Mouse (Mus musculus) lung, embryonic 16.5 days (tissue): ENCODE results near the gene Ykt6. TPM values are rescaled to one million over a fixed set of nuclear protein-coding genes. Genes with fewer than 3 reads are reported as not detected.
"Not testable (repeated sequence)": the region's sequence is repeated elsewhere in the genome, so short reads cannot be mapped to it uniquely, and the experiment has no call there.

Source experiments
- ATAC-seq: fragments of 200-750 bp; cut with Nextera tagmentation; 2 replicates; pipeline ENCODE4 v1.8.0; 2017; ENCODE audit warnings: low read depth, mild to moderate bottlenecking, moderate library complexity
- H3K27ac ChIP-seq: fragments of 300-500 bp; sonication (generic); 2 replicates; pipeline ENCODE4 v1.5.1; 2014; ENCODE audit warnings: mild to moderate bottlenecking, control low read depth, low read length
- H3K27me3 ChIP-seq: fragments of 300-500 bp; sonication (generic); 2 replicates; pipeline ENCODE4 v1.6.1; 2014; ENCODE audit warnings: low read depth, low read length, mixed read lengths; ENCODE audit not compliant: control insufficient read depth, insufficient read depth
- H3K36me3 ChIP-seq: fragments of 300-500 bp; sonication (generic); 2 replicates; pipeline ENCODE4 v1.6.1; 2014; ENCODE audit warnings: low read length; ENCODE audit not compliant: control insufficient read depth, insufficient read depth
- H3K4me1 ChIP-seq: fragments of 300-500 bp; sonication (generic); replicated peaks from 2 replicates; pipeline ENCODE4 v1.6.1; 2014; ENCODE audit warnings: low read length, mixed read lengths; ENCODE audit not compliant: control insufficient read depth, insufficient read depth
- H3K4me2 ChIP-seq: fragments of 300-500 bp; sonication (generic); 2 replicates; pipeline ENCODE4 v1.6.1; 2014; ENCODE audit warnings: low read depth, low read length, control low read depth
- H3K4me3 ChIP-seq: fragments of 300-500 bp; sonication (generic); 2 replicates; pipeline ENCODE4 v1.5.1; 2014; ENCODE audit warnings: mild to moderate bottlenecking, low read length, control low read depth
- H3K9ac ChIP-seq: fragments of 300-500 bp; sonication (generic); 2 replicates; pipeline ENCODE4 v1.6.1; 2014; ENCODE audit warnings: low read length, control low read depth
- H3K9me3 ChIP-seq: fragments of 300-500 bp; sonication (generic); 2 replicates; pipeline ENCODE4 v1.6.1; 2016; ENCODE audit warnings: low read length; ENCODE audit not compliant: control insufficient read depth
- whole genome bisulfite sequencing: fragments of 180-500 bp; shearing (Covaris S2); extraction: QIAGEN DNeasy Blood & Tissue Kit; methylation state at CpG from one replicate; pipeline ENCODE4 v1.1.7; 2014; 5-methylcytosine and 5-hydroxymethylcytosine counted together
- polyA plus RNA-seq: library from polyadenylated mRNA; unstranded; fragments of >200 nt; fragmentation: Nextera tagmentation; extraction: Ambion mirVana; gene quantifications from 2 replicates; pipeline ENCODE4 v1.2.1, GENCODE M21; 2015

Gene Ykt6
- polyA plus RNA-seq, 1 experiment from 2014 or later: 52.3 TPM

DNA sequence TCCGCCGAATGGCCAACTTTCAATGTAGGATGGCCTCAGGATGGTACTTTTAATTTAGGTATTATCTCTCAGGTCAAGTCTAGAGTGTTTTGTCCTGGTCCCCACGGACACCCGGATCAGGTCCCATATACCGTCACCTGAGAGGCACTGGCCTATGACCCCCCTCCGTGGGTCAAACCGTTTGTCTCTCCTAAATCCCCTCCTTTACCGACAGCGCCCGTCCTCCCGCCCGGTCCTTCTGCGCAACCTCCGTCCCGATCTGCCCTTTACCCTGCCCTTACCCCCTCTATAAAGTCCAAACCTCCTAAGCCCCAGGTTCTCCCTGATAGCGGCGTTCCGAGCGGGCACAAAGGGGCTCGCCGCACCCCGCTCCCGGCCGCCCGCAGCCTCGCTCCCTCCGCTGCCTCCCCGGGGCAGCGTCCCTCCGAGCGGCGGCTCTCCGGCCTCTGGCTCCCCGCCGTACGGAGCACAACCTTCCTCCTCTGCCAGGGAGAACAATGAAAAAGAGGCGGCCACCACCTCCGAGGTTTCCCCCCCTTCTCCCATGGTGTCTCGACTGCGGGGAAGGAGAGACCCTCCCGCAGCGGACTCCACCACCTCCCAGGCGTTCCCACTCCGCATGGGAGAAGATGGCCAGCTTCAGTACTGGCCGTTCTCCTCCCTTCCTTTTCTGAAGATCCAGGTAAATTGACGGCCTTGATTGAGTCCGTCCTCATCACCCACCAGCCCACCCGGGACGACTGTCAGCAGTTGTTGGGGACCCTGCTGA, 51.7 kb downstream of the Ykt6 start:
- not testable (repeated sequence) for H3K36me3 ChIP-seq, H3K27ac ChIP-seq, H3K4me1 ChIP-seq, H3K27me3 ChIP-seq, H3K9me3 ChIP-seq
- ATAC-seq: peak; percentile 63; the same call in 1 of the 2 replicates
- peak overlapping the region; percentile 50 for H3K4me3 ChIP-seq
- H3K4me2 ChIP-seq: peak overlapping the region; percentile 61
- WGBS: 7% methylated on average over 21 of the region's 49 CpGs
- peak overlapping the region; percentile 55; the same call in 1 of the 2 replicates for H3K9ac ChIP-seq

DNA sequence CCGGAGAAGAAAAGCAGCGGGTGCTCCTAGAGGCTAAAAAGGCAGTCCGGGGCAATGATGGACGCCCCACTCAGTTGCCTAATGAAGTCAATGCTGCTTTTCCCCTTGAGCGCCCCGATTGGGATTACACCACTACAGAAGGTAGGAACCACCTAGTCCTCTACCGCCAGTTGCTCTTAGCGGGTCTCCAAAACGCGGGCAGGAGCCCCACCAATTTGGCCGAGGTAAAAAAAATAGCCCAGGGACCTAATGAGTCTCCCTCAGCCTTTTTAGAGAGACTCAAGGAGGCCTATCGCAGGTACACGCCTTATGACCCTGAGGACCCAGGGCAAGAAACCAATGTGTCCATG, 52.3 kb downstream of the Ykt6 start:
- not testable (repeated sequence) for ATAC-seq, H3K27ac ChIP-seq
- H3K4me2 ChIP-seq: peak overlapping the region; percentile 51

GRCm38 (mm10) chr11:6010751-6011482, 55.4 kb downstream of the Ykt6 start:
- H3K9me3 ChIP-seq, H3K9ac ChIP-seq, H3K4me2 ChIP-seq, H3K4me3 ChIP-seq, H3K27ac ChIP-seq, H3K36me3 ChIP-seq, H3K4me1 ChIP-seq, H3K27me3 ChIP-seq: not testable (repeated sequence)
- 80% methylated on average over 1 of the region's 18 CpGs for WGBS
- peak; percentile 67 for ATAC-seq

More for the DNA sequence above, 52.3 kb downstream of the Ykt6 start:
- WGBS: 36% methylated on average over 10 of the region's 13 CpGs
- H3K4me3 ChIP-seq: peak overlapping the region; percentile 39
- 0 out of 2 replicates have a peak overlapping the region, but pooled peaks have one; percentile 28 for H3K9ac ChIP-seq
- H3K27me3 ChIP-seq, H3K4me1 ChIP-seq, H3K36me3 ChIP-seq, H3K9me3 ChIP-seq: not testable (repeated sequence)

- no peak overlapping the region for H3K27ac ChIP-seq
- H3K4me1 ChIP-seq: no peaks in the 10 kb centered on the region
- H3K36me3 ChIP-seq: no peaks in the 10 kb centered on the region
- no peak overlapping the region for H3K4me2 ChIP-seq
- WGBS: 87% methylated on average over 3 of the region's 3 CpGs
- H3K4me3 ChIP-seq: no peak overlapping the region
- H3K9me3 ChIP-seq: no peaks in the 10 kb centered on the region
- no peak for ATAC-seq
- no peak overlapping the region for H3K9ac ChIP-seq
- H3K27me3 ChIP-seq: no peaks in the 10 kb centered on the region; the same call in 1 of the 2 replicates
Measured at GRCm38 (mm10) chr11:6011879-6012278, 56.4 kb downstream of the Ykt6 start.

GRCm38 (mm10) chr11:6013359-6013758, 57.9 kb downstream of the Ykt6 start:
- WGBS: 46% methylated on average over 2 of the region's 2 CpGs
- Histone ChIP-seq H3K9ac (no peak overlapping the region), H3K36me3 (no peaks in the 10 kb centered on the region), H3K4me3 (no peak overlapping the region), H3K4me2 (no peak overlapping the region), H3K9me3 (no peaks in the 10 kb centered on the region), H3K27ac (no peak overlapping the region), H3K4me1 (no peaks in the 10 kb centered on the region), H3K27me3 (no peaks in the 10 kb centered on the region; the same call in 1 of the 2 replicates)
- no peak for ATAC-seq

GRCm38 (mm10) chr11:6015011-6015431, 59.5 kb downstream of the Ykt6 start:
- no peaks in the 10 kb centered on the region; the same call in 1 of the 2 replicates for H3K27me3 ChIP-seq
- H3K9ac ChIP-seq: no peak overlapping the region
- WGBS: 68% methylated on average over 6 of the region's 6 CpGs
- no peak for ATAC-seq
- H3K4me1 ChIP-seq: no peaks in the 10 kb centered on the region
- no peak overlapping the region for H3K27ac ChIP-seq
- no peak overlapping the region for H3K4me3 ChIP-seq
- no peaks in the 10 kb centered on the region for H3K9me3 ChIP-seq
- no peaks in the 10 kb centered on the region for H3K36me3 ChIP-seq
- no peak overlapping the region for H3K4me2 ChIP-seq

DNA sequence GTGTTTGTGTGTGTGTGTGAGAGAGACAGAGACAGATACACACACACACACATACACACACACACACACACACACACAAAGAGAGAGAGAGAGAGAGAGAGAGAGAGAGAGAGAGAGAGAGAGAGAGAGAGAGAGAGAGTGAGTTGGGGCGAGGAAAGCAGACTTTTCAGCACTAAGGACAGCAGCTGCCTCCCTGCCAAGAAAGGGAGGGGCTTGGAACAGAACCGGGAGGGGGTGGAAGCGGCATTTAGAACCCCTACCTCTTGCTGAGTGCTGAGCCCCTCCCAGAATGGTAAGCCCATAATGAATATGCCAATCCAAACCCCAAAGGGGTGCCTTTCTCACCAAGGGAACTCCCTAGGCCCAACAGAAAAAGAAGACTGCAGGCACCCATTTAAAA, 60.9 kb downstream of the Ykt6 start:
- Histone ChIP-seq H3K4me2 (no peak overlapping the region), H3K27ac (no peak overlapping the region), H3K36me3 (no peaks in the 10 kb centered on the region), H3K4me3 (no peak overlapping the region), H3K27me3 (no peaks in the 10 kb centered on the region; the same call in 1 of the 2 replicates), H3K4me1 (no peaks in the 10 kb centered on the region), H3K9ac (no peak overlapping the region), H3K9me3 (no peaks in the 10 kb centered on the region)
- WGBS: 3% methylated on average over 2 of the region's 3 CpGs
- ATAC-seq: no peak

- no peak overlapping the region for H3K9ac ChIP-seq
- no peaks in the 10 kb centered on the region for H3K36me3 ChIP-seq
- WGBS: 45% methylated on average over 9 of the region's 9 CpGs
- H3K9me3 ChIP-seq: no peaks in the 10 kb centered on the region
- no peak overlapping the region for H3K4me3 ChIP-seq
- no peak overlapping the region for H3K27ac ChIP-seq
- ATAC-seq: peak; percentile 40; the same call in 1 of the 2 replicates
- no peaks in the 10 kb centered on the region; the same call in 1 of the 2 replicates for H3K27me3 ChIP-seq
- no peaks in the 10 kb centered on the region for H3K4me1 ChIP-seq
- H3K4me2 ChIP-seq: no peak overlapping the region
Measured at GRCm38 (mm10) chr11:6016797-6017395, 61.4 kb downstream of the Ykt6 start.
